Mouse (Mus musculus): ENCODE measurements around the gene Pole3. TPM values are rescaled to one million over a fixed set of nuclear protein-coding genes. Genes with fewer than 3 reads are reported as not detected.
"Not testable (repeated sequence)": the region's sequence is repeated elsewhere in the genome, so short reads cannot be mapped to it uniquely, and the experiment has no call there.

The Pole3 gene
- polyA plus RNA-seq, 1 experiment from 2014 or later: 88.4 TPM

DNA sequence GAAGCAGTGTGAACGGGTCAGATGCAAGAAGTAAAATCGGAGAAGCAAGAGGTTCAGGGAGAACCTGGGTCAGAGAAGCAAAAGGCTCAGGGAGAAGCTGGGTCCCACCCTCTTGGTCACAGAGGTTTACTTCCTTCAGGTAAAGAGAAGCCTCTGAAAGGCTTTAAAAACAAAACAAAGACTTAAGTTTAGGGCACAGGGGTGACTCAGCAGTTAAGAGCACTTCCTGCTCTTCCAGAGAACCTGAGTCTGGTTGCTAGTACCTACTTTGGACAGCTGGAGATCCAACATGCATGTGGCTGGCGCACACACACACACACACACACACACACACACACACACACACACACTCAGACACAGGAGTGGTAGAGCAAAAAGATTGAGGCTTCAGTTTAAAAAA is 39.9 kb downstream of the Pole3 start:
- no peak for ATAC-seq (replicated peaks)

DNA sequence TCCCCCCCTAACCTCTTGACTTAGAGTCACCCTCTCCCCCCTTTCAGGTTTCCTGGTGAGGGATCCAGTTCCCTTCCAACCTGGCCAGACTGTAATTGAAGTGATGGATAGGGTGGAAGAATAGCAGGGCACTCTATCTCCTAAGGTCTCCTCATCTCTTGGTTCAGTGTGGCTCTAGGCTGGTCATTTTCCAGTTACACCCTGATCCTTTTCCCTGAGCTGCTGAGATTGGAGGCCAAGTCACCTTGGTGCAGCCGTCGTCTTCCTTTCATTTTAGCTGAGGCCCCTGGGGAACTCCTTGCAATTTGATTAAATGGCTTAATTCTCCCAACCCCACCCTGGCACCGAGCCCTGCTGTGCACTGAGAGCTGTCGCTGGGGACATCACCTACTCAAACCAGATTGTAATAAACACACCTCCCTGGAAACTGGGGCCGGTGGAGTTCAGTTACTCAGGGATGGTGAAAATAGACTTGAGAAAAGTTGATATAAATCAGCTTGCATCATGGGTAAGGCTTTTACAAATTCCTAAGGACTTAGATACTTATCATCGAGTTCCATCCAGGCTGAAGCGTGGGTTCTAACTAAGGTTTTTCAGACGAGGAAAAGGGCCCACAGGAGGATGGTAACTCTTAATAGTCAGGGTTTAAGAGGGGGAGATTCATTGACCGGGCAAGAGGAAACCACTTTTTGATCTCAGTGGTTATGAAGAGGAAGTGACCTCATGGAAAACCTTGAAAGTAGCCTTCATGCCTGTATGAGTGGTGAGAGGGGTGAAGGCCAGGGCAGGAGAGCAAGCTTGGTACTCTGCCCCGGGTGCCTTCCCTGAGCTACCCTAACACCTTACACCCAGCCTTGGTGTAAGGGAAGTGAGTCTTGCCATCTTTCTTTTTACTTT is 43.9 kb downstream of the Pole3 start:
- 52% methylated on average over 10 of the region's 10 CpGs for WGBS
- no peaks in the 10 kb centered on the region for H3K9me3 ChIP-seq
- H3K4me2 ChIP-seq (replicated peaks): no peak overlapping the region
- no peak overlapping the region for H3K27ac ChIP-seq (replicated peaks)
- 0 out of 2 replicates have a peak, but pooled peaks have one; percentile 30 for ATAC-seq (replicated peaks)
- H3K9ac ChIP-seq (replicated peaks): no peak overlapping the region
- no peak overlapping the region for H3K4me3 ChIP-seq
- H3K4me1 ChIP-seq: peaks cover 9% of the 10 kb centered on the region
- peaks cover 28% of the 10 kb centered on the region for H3K27me3 ChIP-seq
- H3K36me3 ChIP-seq: no peaks in the 10 kb centered on the region

More for the DNA sequence above, 39.9 kb downstream of the Pole3 start:
- no peak overlapping the region for H3K9ac ChIP-seq (replicated peaks)
- H3K4me3 ChIP-seq: no peak overlapping the region
- WGBS: 87% methylated on average over 3 of the region's 3 CpGs
- H3K27ac ChIP-seq (replicated peaks): no peak overlapping the region
- H3K36me3 ChIP-seq: no peaks in the 10 kb centered on the region
- no peak overlapping the region for H3K4me2 ChIP-seq (replicated peaks)
- H3K9me3 ChIP-seq: no peaks in the 10 kb centered on the region
- peaks cover 7% of the 10 kb centered on the region for H3K27me3 ChIP-seq
- H3K4me1 ChIP-seq: peaks cover 3% of the 10 kb centered on the region

DNA sequence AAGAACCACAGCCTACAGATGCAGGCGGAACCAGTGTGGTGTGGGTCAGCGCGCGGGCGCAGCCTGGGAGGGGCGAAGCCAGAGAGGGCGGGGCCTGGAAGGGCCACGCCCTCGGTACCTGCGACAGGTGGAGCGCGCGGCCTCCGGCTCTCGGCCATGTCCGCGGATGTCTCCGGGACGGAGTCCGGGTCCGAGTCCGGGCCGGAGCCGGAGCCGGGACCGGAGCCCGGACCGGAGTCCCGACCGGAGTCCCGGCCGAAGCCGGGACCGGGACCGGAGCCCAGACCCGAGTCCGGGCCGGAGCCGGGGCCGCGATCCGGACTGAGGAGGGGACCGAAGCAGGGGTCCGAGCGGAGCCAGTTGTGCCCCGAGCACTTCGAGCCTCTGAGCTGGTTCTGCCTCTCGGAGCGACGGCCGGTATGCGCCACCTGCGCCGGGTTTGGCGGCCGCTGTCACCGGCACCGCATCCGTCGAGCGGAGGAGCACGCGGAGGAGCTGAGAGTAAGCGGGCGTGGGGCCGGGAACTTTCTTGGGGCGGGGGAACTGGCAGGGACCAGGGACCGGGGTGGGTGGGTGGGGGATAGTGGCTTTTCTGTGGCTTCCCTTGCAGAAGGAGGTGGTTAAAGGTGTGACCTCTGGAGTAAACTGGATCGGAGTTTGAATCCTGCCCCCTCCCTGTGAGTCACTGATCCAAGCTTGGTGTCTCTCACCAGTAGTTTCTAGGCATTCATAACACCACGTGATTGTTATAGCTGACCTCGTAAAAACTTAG is 44.7 kb downstream of the Pole3 start, which contains the start of gene Bspry:
Gene Bspry, plus strand, starts transcription at position 117 of the 772 bp plus-strand sequence.
- Histone ChIP-seq H3K9me3 (no peaks in the 10 kb centered on the region), H3K4me3 (peak within 1 kb of the TSS; percentile 41), H3K27me3 (peaks cover 28% of the 10 kb centered on the region), H3K27ac (replicated peaks) (no peak within 1 kb of the TSS), H3K4me2 (replicated peaks) (peak within 1 kb of the TSS; percentile 55), H3K36me3 (no peaks in the 10 kb centered on the region), H3K9ac (replicated peaks) (no peak within 1 kb of the TSS), H3K4me1 (peaks cover 9% of the 10 kb centered on the region)
- peak; percentile 74 for ATAC-seq (replicated peaks)
- WGBS: 2% methylated on average over 67 of the region's 71 CpGs

DNA sequence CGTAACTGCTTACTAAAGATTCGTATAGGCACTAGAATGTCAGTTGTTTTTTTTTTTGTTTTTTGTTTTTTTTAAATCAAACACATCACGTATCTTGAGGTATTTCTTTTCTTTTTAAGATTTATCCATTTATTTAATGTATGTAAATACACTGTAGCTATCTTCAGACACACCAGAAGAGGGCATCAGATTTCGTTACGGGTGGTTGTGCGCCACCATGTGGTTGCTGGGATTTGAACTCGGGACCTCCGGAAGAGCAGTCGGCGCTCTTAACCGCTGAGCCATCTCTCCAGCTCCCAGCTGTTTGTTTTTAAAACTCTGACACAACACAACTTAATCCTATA is 45.3 kb downstream of the Pole3 start:
- Histone ChIP-seq H3K27me3 (peaks cover 28% of the 10 kb centered on the region), H3K4me3 (peak overlapping the region; percentile 41), H3K4me2 (replicated peaks) (peak overlapping the region; percentile 55)
- H3K27ac ChIP-seq (replicated peaks); H3K9me3 ChIP-seq; H3K36me3 ChIP-seq; H3K4me1 ChIP-seq; H3K9ac ChIP-seq (replicated peaks): not testable (repeated sequence)
- peak; percentile 18; the same call in 1 of the 2 replicates for ATAC-seq (replicated peaks)
- WGBS: 16% methylated on average over 11 of the region's 11 CpGs

- H3K4me2 ChIP-seq (replicated peaks): no peak overlapping the region
- H3K27ac ChIP-seq (replicated peaks): no peak overlapping the region
- H3K36me3 ChIP-seq: no peaks in the 10 kb centered on the region
- 80% methylated on average over 6 of the region's 6 CpGs for WGBS
- H3K9me3 ChIP-seq: no peaks in the 10 kb centered on the region
- peaks cover 28% of the 10 kb centered on the region for H3K27me3 ChIP-seq
- H3K4me1 ChIP-seq: peaks cover 9% of the 10 kb centered on the region
- H3K4me3 ChIP-seq: no peak overlapping the region
- no peak overlapping the region for H3K9ac ChIP-seq (replicated peaks)
- no peak for ATAC-seq (replicated peaks)
Measured at GRCm38 (mm10) chr4:62477542-62478244, 47.2 kb downstream of the Pole3 start.

DNA sequence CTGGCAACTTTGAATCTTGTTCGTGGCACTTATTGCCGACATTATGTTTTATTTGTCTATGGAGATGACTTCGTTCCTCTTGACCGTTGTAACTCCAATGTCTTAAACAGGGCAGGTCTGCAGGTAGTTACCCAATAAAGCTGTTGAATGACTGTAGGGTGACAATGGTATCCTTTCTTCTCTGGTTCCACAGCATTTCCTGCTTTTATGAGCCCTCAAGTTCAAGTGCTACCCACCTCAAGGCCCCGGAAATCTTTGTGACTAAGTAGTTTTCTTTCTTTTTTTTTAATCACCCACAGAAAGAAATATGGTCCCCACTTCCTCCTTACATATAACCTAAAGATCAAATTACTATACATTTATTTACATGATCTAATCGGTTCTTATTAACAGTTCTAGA is 49.1 kb downstream of the Pole3 start:
- Histone ChIP-seq H3K4me3 (no peak overlapping the region), H3K4me2 (replicated peaks) (no peak overlapping the region), H3K9ac (replicated peaks) (no peak overlapping the region), H3K27ac (replicated peaks) (no peak overlapping the region), H3K36me3 (no peaks in the 10 kb centered on the region), H3K27me3 (peaks cover 28% of the 10 kb centered on the region), H3K9me3 (no peaks in the 10 kb centered on the region), H3K4me1 (peaks cover 9% of the 10 kb centered on the region)
- no peak for ATAC-seq (replicated peaks)
- 94% methylated on average over 6 of the region's 6 CpGs for WGBS

GRCm38 (mm10) chr4:62475131-62475530 is 49.7 kb downstream of the Pole3 start:
- Histone ChIP-seq H3K9ac (replicated peaks) (no peak overlapping the region), H3K9me3 (no peaks in the 10 kb centered on the region), H3K4me3 (no peak overlapping the region), H3K27ac (replicated peaks) (no peak overlapping the region), H3K4me2 (replicated peaks) (no peak overlapping the region), H3K4me1 (peaks cover 12% of the 10 kb centered on the region), H3K36me3 (no peaks in the 10 kb centered on the region), H3K27me3 (peaks cover 23% of the 10 kb centered on the region)
- ATAC-seq (replicated peaks): no peak
- 85% methylated on average over 2 of the region's 2 CpGs for WGBS

Other genes starting within 250 kb of the Pole3 start
- 22.8 and 23.6 TPM in 2 replicates for gene Fkbp15, start 164.5 kb downstream of the Pole3 start, polyA plus RNA-seq (2015; fragmentation: Nextera tagmentation; extraction: Ambion mirVana)
- gene Slc31a1, start 164.3 kb downstream of the Pole3 start, polyA plus RNA-seq (2015; fragmentation: Nextera tagmentation; extraction: Ambion mirVana): 39.2 and 40.4 TPM in 2 replicates
- 104 and 125 TPM in 2 replicates for gene Cdc26, start 116.4 kb downstream of the Pole3 start, polyA plus RNA-seq (2015; fragmentation: Nextera tagmentation; extraction: Ambion mirVana)
- 17.8 and 19.5 TPM in 2 replicates for gene Prpf4, start 116.3 kb downstream of the Pole3 start, polyA plus RNA-seq (2015; fragmentation: Nextera tagmentation; extraction: Ambion mirVana)
- 0.32 TPM in 1 of 2 replicates, not detected in the other for gene Rnf183, start 89.8 kb downstream of the Pole3 start, polyA plus RNA-seq (2015; fragmentation: Nextera tagmentation; extraction: Ambion mirVana)
- gene Wdr31, start 54.2 kb downstream of the Pole3 start, polyA plus RNA-seq (2015; fragmentation: Nextera tagmentation; extraction: Ambion mirVana): 9.9 and 11.5 TPM in 2 replicates
- 0.78 and 0.85 TPM in 2 replicates for gene Bspry, start 45.0 kb downstream of the Pole3 start, polyA plus RNA-seq (2015; fragmentation: Nextera tagmentation; extraction: Ambion mirVana)
- gene Hdhd3, start 21.6 kb downstream of the Pole3 start, polyA plus RNA-seq (2015; fragmentation: Nextera tagmentation; extraction: Ambion mirVana): 10.8 TPM in 2 replicates
- 63.3 and 64.3 TPM in 2 replicates for gene Alad, start 5.2 kb downstream of the Pole3 start, polyA plus RNA-seq (2015; fragmentation: Nextera tagmentation; extraction: Ambion mirVana)
- 0.60 and 0.79 TPM in 2 replicates for gene 4933430I17Rik, start 301 bp upstream of the Pole3 start, polyA plus RNA-seq (2015; fragmentation: Nextera tagmentation; extraction: Ambion mirVana)
- 46.7 and 53.4 TPM in 2 replicates for gene Rgs3, start 34.8 kb upstream of the Pole3 start, polyA plus RNA-seq (2015; fragmentation: Nextera tagmentation; extraction: Ambion mirVana)